In genomic region chr7:118977167-118977543, GRCm38 (mm10) we compare ENCODE assay signal across 9 mouse cellular contexts. TPM values are rescaled to one million over a fixed set of nuclear protein-coding genes. Genes with fewer than 3 reads are reported as not detected.
A peak's percentile ranks its signal among the peaks of the same experiment; 100 is the strongest.
DNase-seq lines count a peak whose midpoint lies in the region; ATAC-seq and TF ChIP-seq lines count a peak whose summit lies in the region.
"Had no signal": no experiment of that assay in that cellular context is flagged by ENCODE, and none has a peak within 500 bp of the region (broad histone marks: within the 10 kb centered on the region; RNA-seq: fewer than 3 reads in every experiment).

No protein-coding gene starts in this region.

- peaks cover 79% of the 10 kb centered on the region for H3K4me1 ChIP-seq in cerebellum, adult 2 months (ENCODE audit: control insufficient read depth, insufficient read depth, low read length)
- peaks cover 33% of the 10 kb centered on the region for H3K4me1 ChIP-seq in hindbrain, embryonic 14.5 days (replicated peaks; ENCODE audit: control insufficient read depth, insufficient read depth, low read length)
- H3K4me1 ChIP-seq in midbrain, postnatal 0 days (ENCODE audit: insufficient read depth, low read length), result no peaks in the 10 kb centered on the region

- no peak overlapping the region for H3K4me3 ChIP-seq in cerebellum, adult 2 months (replicated peaks; ENCODE audit: insufficient read depth, low read depth, low read length)
- no peak overlapping the region for H3K4me3 ChIP-seq in left cerebral cortex, adult 2 months
- H3K4me3 ChIP-seq in hindbrain, embryonic 14.5 days (replicated peaks; ENCODE audit: low read length), result no peak overlapping the region
- H3K4me3 ChIP-seq in midbrain, postnatal 0 days (ENCODE audit: low read depth, low read length), result no peak overlapping the region
- H3K4me3 ChIP-seq: embryonic facial prominence, embryonic 13.5 days had no signal

- TF ChIP-seq POLR2A in cerebellum, adult 2 months (IDR thresholded peaks at IDR 0.05; ENCODE audit: borderline replicate concordance, insufficient read depth, low read length), result no peak

- no peak for TF ChIP-seq CTCF in cerebellum, adult 2 months (IDR thresholded peaks at IDR 0.05; ENCODE audit: borderline replicate concordance, insufficient read depth, low read depth, low read length)
- no peak for TF ChIP-seq CTCF in left cerebral cortex, adult 2 months (IDR thresholded peaks at IDR 0.05)
- TF ChIP-seq CTCF in midbrain, postnatal 0 days (IDR thresholded peaks at IDR 0.05), result no peak

- no peaks in the 10 kb centered on the region for H3K27me3 ChIP-seq in cerebellum, adult 2 months (ENCODE audit: control insufficient read depth, insufficient read depth, low read length)
- H3K27me3 ChIP-seq in hindbrain, embryonic 14.5 days (ENCODE audit: control insufficient read depth, insufficient read depth, low read length), result no peaks in the 10 kb centered on the region
- H3K27me3 ChIP-seq in midbrain, postnatal 0 days (ENCODE audit: insufficient read depth, low read length), result no peaks in the 10 kb centered on the region
- H3K27me3 ChIP-seq: embryonic facial prominence, embryonic 13.5 days had no signal

- intact Hi-C loops in left cerebral cortex, adult 2 months (cut with DNase I), result loop anchor here (5.0 kb wide), 1 partner anchor 50 kb away; no protein-coding TSS in a partner anchor
- intact Hi-C loops in left cerebral cortex, postnatal 4 days (cut with DNase I), result no loop called here

- H3K27ac ChIP-seq in cerebellum, adult 2 months (ENCODE audit: insufficient read depth, low read length), result peak overlapping the region; percentile 31; the same call in 1 of the 2 replicates
- peak overlapping the region; percentile 77 for H3K27ac ChIP-seq in left cerebral cortex, adult 2 months
- peak overlapping the region; percentile 72 for H3K27ac ChIP-seq in hindbrain, embryonic 14.5 days
- H3K27ac ChIP-seq in midbrain, postnatal 0 days (ENCODE audit: low read depth, low read length), result peak overlapping the region; percentile 49
- H3K27ac ChIP-seq: embryonic facial prominence, embryonic 13.5 days had no signal

- no peak overlapping the region; the same call in 1 of the 2 replicates for H3K4me2 ChIP-seq in hindbrain, embryonic 14.5 days (replicated peaks)
- H3K4me2 ChIP-seq in midbrain, postnatal 0 days (ENCODE audit: low read depth, low read length, poor library complexity, severe bottlenecking), result no peak overlapping the region
- H3K4me2 ChIP-seq: embryonic facial prominence, embryonic 13.5 days had no signal

- 0 out of 2 replicates have a peak, but pooled peaks cover 3% of the 10 kb centered on the region for H3K36me3 ChIP-seq in hindbrain, embryonic 14.5 days (replicated peaks; ENCODE audit: control insufficient read depth, insufficient read depth)
- H3K36me3 ChIP-seq in midbrain, postnatal 0 days (ENCODE audit: insufficient read depth, low read length), result no peaks in the 10 kb centered on the region

- WGBS in cerebellum, adult 2 months, result 53% methylated on average over 10 of the region's 10 CpGs
- 69% methylated on average over 10 of the region's 10 CpGs for WGBS in hindbrain, embryonic 14.5 days
- 75% methylated on average over 10 of the region's 10 CpGs for WGBS in midbrain, postnatal 0 days

- no peak for ATAC-seq in cerebellum, adult (ENCODE audit: insufficient number of reproducible peaks, low FRiP score, low TSS enrichment)
- no peak for ATAC-seq in hindbrain, embryonic 14.5 days (ENCODE audit: low FRiP score)
- ATAC-seq in midbrain, postnatal 0 days (ENCODE audit: low FRiP score), result no peak

- no peak for DNase-seq in cerebellum, adult 2 months
- no peak for DNase-seq in left cerebral cortex, adult 2 months (ENCODE audit: extremely low spot score in 1 of 2, low spot score in 2 of 2)
- DNase-seq in left cerebral cortex, postnatal 4 days, result no peak
- no peak for DNase-seq in hindbrain, embryonic 14.5 days (ENCODE audit: low spot score)
- no peak for DNase-seq in midbrain, postnatal 0 days (ENCODE audit: low spot score)
- no peak for DNase-seq in urinary bladder, postnatal 36 days (ENCODE audit: low spot score in 2 of 2)
- no peak for DNase-seq in ovary, adult 18-20 months (ENCODE audit: low spot score)

- no peaks in the 10 kb centered on the region for H3K9me3 ChIP-seq in hindbrain, embryonic 14.5 days (ENCODE audit: control insufficient read depth, low read length)
- H3K9me3 ChIP-seq in midbrain, postnatal 0 days (ENCODE audit: low read length), result no peaks in the 10 kb centered on the region
- H3K9me3 ChIP-seq: embryonic facial prominence, embryonic 13.5 days had no signal

- H3K9ac ChIP-seq in hindbrain, embryonic 14.5 days, result no peak overlapping the region
- H3K9ac ChIP-seq in midbrain, postnatal 0 days (replicated peaks; ENCODE audit: low read length, poor library complexity, severe bottlenecking), result no peak overlapping the region
- H3K9ac ChIP-seq: embryonic facial prominence, embryonic 13.5 days had no signal

RNA-seq across cellular contexts. Expression of gene Gprc5b, which starts 17.9 kb away (rescaled TPM):
- polyA plus RNA-seq in cerebellum, adult 2 months (2012; rRNA removed), result 339 and 347 TPM in 2 replicates
- 10 to 100 TPM; 94.4 to 98.9 TPM for total RNA-seq in left cerebral cortex, adult 2 months (2021)
- 10 to 100 TPM; 17.9 to 20.2 TPM for total RNA-seq in left cerebral cortex, postnatal 4 days (2021)
- 9.3 and 10.2 TPM in 2 replicates for polyA plus RNA-seq in hindbrain, embryonic 14.5 days (2014; fragmentation: Nextera tagmentation; extraction: Ambion mirVana)
- 19.9 and 30.1 TPM in 2 replicates for total RNA-seq in midbrain, postnatal 0 days (2014; rRNA removed)
- 6.1 and 6.6 TPM in 2 replicates for polyA plus RNA-seq in midbrain, postnatal 0 days (2015; fragmentation: Nextera tagmentation; extraction: Ambion mirVana)
